Mouse (Mus musculus) midbrain, embryonic 11.5 days (tissue): ENCODE data around the gene Tmem132c. TPM values are rescaled to one million over a fixed set of nuclear protein-coding genes. Genes with fewer than 3 reads are reported as not detected.

Experiments used
- ATAC-seq: fragments of 200-750 bp; cut with Nextera tagmentation; 2 replicates; pipeline ENCODE4 v1.8.0; 2017; ENCODE audit warnings: moderate TSS enrichment, moderate library complexity; ENCODE audit not compliant: low FRiP score
- DNase-seq: peaks from one replicate; pipeline ENCODE4 v3.0.0; 2015; ENCODE audit warnings: low spot score; ENCODE audit errors: missing footprints
- H3K27ac ChIP-seq: fragments of 300-500 bp; sonication (generic); 2 replicates; pipeline ENCODE4 v1.5.1; 2014; ENCODE audit warnings: low read depth, low read length
- H3K27me3 ChIP-seq: fragments of 300-500 bp; sonication (generic); 2 replicates; pipeline ENCODE4 v1.6.1; 2014; ENCODE audit warnings: mild to moderate bottlenecking, low read length, moderate library complexity, mixed read lengths; ENCODE audit not compliant: control insufficient read depth, insufficient read depth
- H3K36me3 ChIP-seq: fragments of 300-500 bp; sonication (generic); 2 replicates; pipeline ENCODE4 v1.6.1; 2014; ENCODE audit warnings: mild to moderate bottlenecking, low read length, moderate library complexity, mixed read lengths; ENCODE audit not compliant: control insufficient read depth, insufficient read depth
- H3K4me1 ChIP-seq: fragments of 300-500 bp; sonication (generic); 2 replicates; pipeline ENCODE4 v1.6.1; 2014; ENCODE audit warnings: low read length; ENCODE audit not compliant: control insufficient read depth, insufficient read depth
- H3K4me2 ChIP-seq: fragments of 300-500 bp; sonication (generic); 2 replicates; pipeline ENCODE4 v1.6.1; 2014; ENCODE audit warnings: mild to moderate bottlenecking, moderate library complexity
- H3K4me3 ChIP-seq: fragments of 300-500 bp; sonication (generic); 2 replicates; pipeline ENCODE4 v1.5.1; 2014; ENCODE audit warnings: low read depth, low read length
- H3K9ac ChIP-seq: fragments of 300-500 bp; sonication (generic); 2 replicates; pipeline ENCODE4 v1.6.1; 2014; ENCODE audit warnings: low read length
- H3K9me3 ChIP-seq: fragments of 300-500 bp; sonication (generic); 2 replicates; pipeline ENCODE4 v1.6.1; 2016; ENCODE audit warnings: low read length; ENCODE audit not compliant: control insufficient read depth
- WGBS: fragments of 180-500 bp; shearing (Covaris S2); extraction: QIAGEN DNeasy Blood & Tissue Kit; methylation state at CpG from one replicate; pipeline ENCODE4 v1.1.7; 2014; 5-methylcytosine and 5-hydroxymethylcytosine counted together
- polyA plus RNA-seq: library from polyadenylated mRNA; unstranded; fragments of >200 nt; fragmentation: Nextera tagmentation; extraction: Ambion mirVana; gene quantifications from 2 replicates; pipeline ENCODE4 v1.2.1, GENCODE M21; 2014

The Tmem132c gene
- polyA plus RNA-seq, 1 experiment from 2014 or later = 16.3 TPM

- 57% methylated on average over 13 of the region's 13 CpGs for WGBS
- Histone ChIP-seq H3K4me2 (no peak overlapping the region), H3K27ac (no peak overlapping the region), H3K36me3 (no peaks in the 10 kb centered on the region), H3K27me3 (no peaks in the 10 kb centered on the region), H3K9me3 (no peaks in the 10 kb centered on the region), H3K4me3 (no peak overlapping the region), H3K4me1 (peaks cover 6% of the 10 kb centered on the region; the same call in 1 of the 2 replicates), H3K9ac (no peak overlapping the region)
- ATAC-seq = no peak
- DNase-seq = no peak
These were observed 243.3 kb downstream of the Tmem132c start for GRCm38 (mm10) chr5:127484813-127485486.

GRCm38 (mm10) chr5:127487190-127487589, 245.6 kb downstream of the Tmem132c start:
- no peak overlapping the region for H3K9ac ChIP-seq
- H3K4me1 ChIP-seq = peaks cover 6% of the 10 kb centered on the region; the same call in 1 of the 2 replicates
- no peak for ATAC-seq
- H3K9me3 ChIP-seq = no peaks in the 10 kb centered on the region
- H3K36me3 ChIP-seq = no peaks in the 10 kb centered on the region
- H3K27ac ChIP-seq = no peak overlapping the region
- no peak for DNase-seq
- 87% methylated on average over 6 of the region's 6 CpGs for WGBS
- H3K4me2 ChIP-seq = no peak overlapping the region
- H3K27me3 ChIP-seq = no peaks in the 10 kb centered on the region
- H3K4me3 ChIP-seq = no peak overlapping the region

- H3K9ac ChIP-seq = no peak overlapping the region
- H3K36me3 ChIP-seq = no peaks in the 10 kb centered on the region
- peaks cover 6% of the 10 kb centered on the region; the same call in 1 of the 2 replicates for H3K4me1 ChIP-seq
- no peaks in the 10 kb centered on the region for H3K27me3 ChIP-seq
- WGBS = 88% methylated on average over 13 of the region's 13 CpGs
- ATAC-seq (no peak), DNase-seq (no peak)
- H3K4me3 ChIP-seq = no peak overlapping the region
- no peak overlapping the region for H3K27ac ChIP-seq
- H3K4me2 ChIP-seq = no peak overlapping the region
- H3K9me3 ChIP-seq = no peaks in the 10 kb centered on the region
These were observed 247.1 kb downstream of the Tmem132c start for GRCm38 (mm10) chr5:127488666-127489065.

- Histone ChIP-seq H3K27ac (no peak overlapping the region), H3K4me1 (no peaks in the 10 kb centered on the region), H3K27me3 (no peaks in the 10 kb centered on the region), H3K9ac (no peak overlapping the region), H3K4me3 (no peak overlapping the region), H3K4me2 (no peak overlapping the region), H3K36me3 (no peaks in the 10 kb centered on the region), H3K9me3 (no peaks in the 10 kb centered on the region)
- 97% methylated on average over 3 of the region's 3 CpGs for WGBS
- ATAC-seq = no peak
- DNase-seq = no peak
These were observed 250.1 kb downstream of the Tmem132c start for GRCm38 (mm10) chr5:127491724-127492123.

GRCm38 (mm10) chr5:127496895-127497294, 255.3 kb downstream of the Tmem132c start:
- no peaks in the 10 kb centered on the region for H3K9me3 ChIP-seq
- ATAC-seq = no peak
- H3K27me3 ChIP-seq = no peaks in the 10 kb centered on the region
- no peak overlapping the region for H3K4me3 ChIP-seq
- no peaks in the 10 kb centered on the region for H3K36me3 ChIP-seq
- DNase-seq = no peak
- H3K4me2 ChIP-seq = no peak overlapping the region
- no peaks in the 10 kb centered on the region for H3K4me1 ChIP-seq
- no peak overlapping the region for H3K9ac ChIP-seq
- no peak overlapping the region for H3K27ac ChIP-seq
- 57% methylated on average over 7 of the region's 7 CpGs for WGBS

- no peak for ATAC-seq
- Histone ChIP-seq H3K4me1 (no peaks in the 10 kb centered on the region), H3K4me3 (no peak overlapping the region), H3K27ac (no peak overlapping the region), H3K9me3 (no peaks in the 10 kb centered on the region), H3K9ac (no peak overlapping the region), H3K4me2 (no peak overlapping the region), H3K36me3 (no peaks in the 10 kb centered on the region), H3K27me3 (no peaks in the 10 kb centered on the region)
- 84% methylated on average over 12 of the region's 12 CpGs for WGBS
- DNase-seq = no peak
These were observed 257.7 kb downstream of the Tmem132c start for GRCm38 (mm10) chr5:127499151-127499827.

- Histone ChIP-seq H3K27me3 (no peaks in the 10 kb centered on the region), H3K9ac (no peak overlapping the region), H3K4me3 (no peak overlapping the region), H3K9me3 (no peaks in the 10 kb centered on the region), H3K4me2 (no peak overlapping the region), H3K4me1 (no peaks in the 10 kb centered on the region), H3K36me3 (no peaks in the 10 kb centered on the region), H3K27ac (no peak overlapping the region)
- 49% methylated on average over 7 of the region's 7 CpGs for WGBS
- no peak for ATAC-seq
- DNase-seq = no peak
These were observed 261.2 kb downstream of the Tmem132c start for GRCm38 (mm10) chr5:127502838-127503237.

GRCm38 (mm10) chr5:127505697-127506096, 264.1 kb downstream of the Tmem132c start:
- Histone ChIP-seq H3K36me3 (no peaks in the 10 kb centered on the region), H3K27ac (no peak overlapping the region), H3K27me3 (no peaks in the 10 kb centered on the region), H3K4me1 (no peaks in the 10 kb centered on the region), H3K4me3 (no peak overlapping the region), H3K4me2 (no peak overlapping the region), H3K9me3 (no peaks in the 10 kb centered on the region), H3K9ac (no peak overlapping the region)
- DNase-seq (no peak), ATAC-seq (no peak)
- WGBS = 80% methylated on average over 6 of the region's 6 CpGs

- Histone ChIP-seq H3K9ac (no peak overlapping the region), H3K4me1 (no peaks in the 10 kb centered on the region), H3K9me3 (no peaks in the 10 kb centered on the region), H3K4me3 (no peak overlapping the region), H3K4me2 (no peak overlapping the region), H3K27me3 (no peaks in the 10 kb centered on the region), H3K36me3 (no peaks in the 10 kb centered on the region), H3K27ac (no peak overlapping the region)
- WGBS = 88% methylated on average over 6 of the region's 6 CpGs
- ATAC-seq (no peak), DNase-seq (peak; percentile 86)
These were observed 270.0 kb downstream of the Tmem132c start for GRCm38 (mm10) chr5:127511653-127512052.
